Mouse (Mus musculus) macrophage (primary cell): Measurements from ENCODE around the gene Ago1. TPM values are rescaled to one million over a fixed set of nuclear protein-coding genes. Genes with fewer than 3 reads are reported as not detected.

Experiments
- H3K27ac ChIP-seq: fragments of 350-480 bp; formaldehyde crosslinking; 2 replicates; pipeline ENCODE4 v1.9.0; 2021
- H3K36me3 ChIP-seq: fragments of 350-480 bp; formaldehyde crosslinking; 2 replicates; pipeline ENCODE4 v1.9.0; 2021; ENCODE audit errors: inconsistent target
- H3K4me3 ChIP-seq: fragments of 350-480 bp; formaldehyde crosslinking; 2 replicates; pipeline ENCODE4 v1.9.0; 2021; ENCODE audit errors: inconsistent target
- H3K79me2 ChIP-seq: fragments of 350-480 bp; formaldehyde crosslinking; 2 replicates; pipeline ENCODE4 v1.9.0; 2021; ENCODE audit errors: inconsistent target
- WGBS: methylation state at CpG from one replicate; pipeline ENCODE4 v1.1.7; 2026; ENCODE audit warnings: inconsistent platforms; ENCODE audit not compliant: missing documents; 5-methylcytosine and 5-hydroxymethylcytosine counted together
- polyA plus RNA-seq: library from polyadenylated mRNA; stranded (reverse); fragments of 250-400 nt; gene quantifications from 3 replicates; pipeline ENCODE4 v1.2.4, GENCODE M21; 2018; ENCODE audit warnings: inconsistent platforms

The Ago1 gene
- polyA plus RNA-seq, 1 experiment from 2014 or later, result 20.9 TPM

- Histone ChIP-seq H3K36me3 (peaks cover 9% of the 10 kb centered on the region; the same call in 1 of the 2 replicates), H3K79me2 (peaks cover 54% of the 10 kb centered on the region; the same call in 1 of the 2 replicates), H3K27ac (no peak overlapping the region), H3K4me3 (no peak overlapping the region)
- WGBS, result 56% methylated on average over 4 of the region's 4 CpGs
These were observed 4.0 kb downstream of the Ago1 start for GRCm38 (mm10) chr4:126464189-126464891.

GRCm38 (mm10) chr4:126455441-126455840 lies 12.9 kb downstream of the Ago1 start:
- 89% methylated on average over 7 of the region's 7 CpGs for WGBS
- no peak overlapping the region for H3K27ac ChIP-seq
- H3K36me3 ChIP-seq, result peaks cover 63% of the 10 kb centered on the region
- no peak overlapping the region for H3K4me3 ChIP-seq
- no peaks in the 10 kb centered on the region; the same call in 1 of the 2 replicates for H3K79me2 ChIP-seq

GRCm38 (mm10) chr4:126454547-126455254 lies 13.7 kb downstream of the Ago1 start:
- no peak overlapping the region for H3K27ac ChIP-seq
- 93% methylated on average over 5 of the region's 5 CpGs for WGBS
- H3K36me3 ChIP-seq, result peaks cover 57% of the 10 kb centered on the region
- no peak overlapping the region for H3K4me3 ChIP-seq
- no peaks in the 10 kb centered on the region for H3K79me2 ChIP-seq

- Histone ChIP-seq H3K27ac (no peak overlapping the region), H3K79me2 (no peaks in the 10 kb centered on the region), H3K36me3 (peaks cover 49% of the 10 kb centered on the region), H3K4me3 (no peak overlapping the region)
- WGBS, result 100% methylated on average over 1 of the region's 1 CpGs
These were observed 18.1 kb downstream of the Ago1 start for GRCm38 (mm10) chr4:126450268-126450667.

- 84% methylated on average over 7 of the region's 7 CpGs for WGBS
- no peak overlapping the region for H3K4me3 ChIP-seq
- H3K27ac ChIP-seq, result no peak overlapping the region
- H3K36me3 ChIP-seq, result peaks cover 34% of the 10 kb centered on the region
- no peaks in the 10 kb centered on the region for H3K79me2 ChIP-seq
These were observed 21.3 kb downstream of the Ago1 start for GRCm38 (mm10) chr4:126447126-126447525.

GRCm38 (mm10) chr4:126444528-126444927 lies 23.9 kb downstream of the Ago1 start:
- Histone ChIP-seq H3K27ac (no peak overlapping the region), H3K4me3 (no peak overlapping the region), H3K79me2 (no peaks in the 10 kb centered on the region), H3K36me3 (peaks cover 40% of the 10 kb centered on the region)
- 100% methylated on average over 3 of the region's 3 CpGs for WGBS

GRCm38 (mm10) chr4:126438261-126438660 lies 30.1 kb downstream of the Ago1 start:
- Histone ChIP-seq H3K36me3 (peaks cover 16% of the 10 kb centered on the region; the same call in 1 of the 2 replicates), H3K4me3 (no peak overlapping the region), H3K27ac (peak overlapping the region; percentile 73), H3K79me2 (no peaks in the 10 kb centered on the region)
- WGBS, result 32% methylated on average over 5 of the region's 5 CpGs

GRCm38 (mm10) chr4:126436268-126436667 lies 32.1 kb downstream of the Ago1 start:
- H3K4me3 ChIP-seq, result no peak overlapping the region
- no peak overlapping the region for H3K27ac ChIP-seq
- no peaks in the 10 kb centered on the region; the same call in 1 of the 2 replicates for H3K79me2 ChIP-seq
- no peaks in the 10 kb centered on the region for H3K36me3 ChIP-seq
- 65% methylated on average over 2 of the region's 2 CpGs for WGBS

- peaks cover under 1% of the 10 kb centered on the region; the same call in 1 of the 2 replicates for H3K79me2 ChIP-seq
- H3K36me3 ChIP-seq, result no peaks in the 10 kb centered on the region
- WGBS, result 94% methylated on average over 2 of the region's 2 CpGs
- no peak overlapping the region for H3K4me3 ChIP-seq
- no peak overlapping the region for H3K27ac ChIP-seq
These were observed 34.3 kb downstream of the Ago1 start for GRCm38 (mm10) chr4:126434094-126434493.

- 93% methylated on average over 4 of the region's 4 CpGs for WGBS
- no peak overlapping the region for H3K27ac ChIP-seq
- peaks cover 10% of the 10 kb centered on the region for H3K79me2 ChIP-seq
- no peak overlapping the region for H3K4me3 ChIP-seq
- no peaks in the 10 kb centered on the region for H3K36me3 ChIP-seq
These were observed 35.2 kb downstream of the Ago1 start for GRCm38 (mm10) chr4:126433175-126433574.

- peaks cover 24% of the 10 kb centered on the region for H3K79me2 ChIP-seq
- no peak overlapping the region for H3K27ac ChIP-seq
- no peaks in the 10 kb centered on the region for H3K36me3 ChIP-seq
- WGBS, result 95% methylated on average over 4 of the region's 4 CpGs
- no peak overlapping the region for H3K4me3 ChIP-seq
These were observed 36.6 kb downstream of the Ago1 start for GRCm38 (mm10) chr4:126431746-126432145.

- under 1% methylated on average over 64 of the region's 65 CpGs for WGBS
- H3K36me3 ChIP-seq, result no peaks in the 10 kb centered on the region
These were observed 38.9 kb downstream of the Ago1 start, which contains the start of gene Ago3 for GRCm38 (mm10) chr4:126429347-126430079. Ago3 (minus strand) TSS chr4:126429556.

GRCm38 (mm10) chr4:126428682-126429346 lies 39.6 kb downstream of the Ago1 start:
- WGBS, result 1% methylated on average over 24 of the region's 24 CpGs
- no peaks in the 10 kb centered on the region for H3K36me3 ChIP-seq
- peaks cover 54% of the 10 kb centered on the region for H3K79me2 ChIP-seq
- peak overlapping the region; percentile 100 for H3K4me3 ChIP-seq
- H3K27ac ChIP-seq, result peak overlapping the region; percentile 90

More at GRCm38 (mm10) chr4:126429347-126430079, 38.9 kb downstream of the Ago1 start, which contains the start of gene Ago3:
- Histone ChIP-seq H3K27ac (peak within 1 kb of the TSS; percentile 90), H3K4me3 (peak within 1 kb of the TSS; percentile 100), H3K79me2 (peaks cover 47% of the 10 kb centered on the region)

- 100% methylated on average over 2 of the region's 2 CpGs for WGBS
These were observed 44.5 kb downstream of the Ago1 start for GRCm38 (mm10) chr4:126423866-126424265.

More at GRCm38 (mm10) chr4:126423866-126424265, 44.5 kb downstream of the Ago1 start:
- peaks cover 100% of the 10 kb centered on the region for H3K79me2 ChIP-seq
- H3K36me3 ChIP-seq, result no peaks in the 10 kb centered on the region
- no peak overlapping the region for H3K4me3 ChIP-seq
- no peak overlapping the region for H3K27ac ChIP-seq
